Mouse (Mus musculus) embryonic facial prominence, embryonic 13.5 days (tissue): ENCODE data around the gene Sval2. TPM values are rescaled to one million over a fixed set of nuclear protein-coding genes. Genes with fewer than 3 reads are reported as not detected.

Source experiments
- ATAC-seq: fragments of 200-750 bp; cut with Nextera tagmentation; 2 replicates; pipeline ENCODE4 v1.8.0; 2017; ENCODE audit warnings: low read depth; ENCODE audit not compliant: insufficient number of reproducible peaks, insufficient read depth, low FRiP score, low TSS enrichment
- H3K27ac ChIP-seq: fragments of 300-500 bp; sonication (generic); 2 replicates; pipeline ENCODE4 v1.5.1; 2015; ENCODE audit warnings: moderate library complexity, mild to moderate bottlenecking, inconsistent platforms
- H3K27me3 ChIP-seq: fragments of 300-500 bp; sonication (generic); 2 replicates; pipeline ENCODE4 v1.6.1; 2015; ENCODE audit warnings: mild to moderate bottlenecking, inconsistent platforms
- H3K36me3 ChIP-seq: fragments of 300-500 bp; sonication (generic); 2 replicates; pipeline ENCODE4 v1.6.1; 2015; ENCODE audit warnings: mild to moderate bottlenecking, inconsistent platforms
- H3K4me1 ChIP-seq: fragments of 300-500 bp; sonication (generic); 2 replicates; pipeline ENCODE4 v1.6.1; 2015; ENCODE audit warnings: inconsistent platforms
- H3K4me2 ChIP-seq: fragments of 300-500 bp; sonication (generic); 2 replicates; pipeline ENCODE4 v1.6.1; 2015; ENCODE audit warnings: moderate library complexity, mild to moderate bottlenecking, inconsistent platforms
- H3K4me3 ChIP-seq: fragments of 300-500 bp; sonication (generic); 2 replicates; pipeline ENCODE4 v1.5.1; 2015; ENCODE audit warnings: mild to moderate bottlenecking, inconsistent platforms
- H3K9ac ChIP-seq: fragments of 300-500 bp; sonication (generic); 2 replicates; pipeline ENCODE4 v1.6.1; 2015; ENCODE audit warnings: mild to moderate bottlenecking, inconsistent platforms
- H3K9me3 ChIP-seq: fragments of 300-500 bp; sonication (generic); 2 replicates; pipeline ENCODE4 v1.6.1; 2016; ENCODE audit warnings: inconsistent platforms
- WGBS: fragments of 180-500 bp; shearing (Covaris S2); methylation state at CpG from one replicate; pipeline ENCODE4 v1.1.7; 2015; ENCODE audit warnings: mixed read lengths; 5-methylcytosine and 5-hydroxymethylcytosine counted together
- polyA plus RNA-seq: library from polyadenylated mRNA; unstranded; fragments of >200 nt; fragmentation: Nextera tagmentation; extraction: Ambion mirVana; gene quantifications from 2 replicates; pipeline ENCODE4 v1.2.1, GENCODE M21; 2015

Sval2 gene
- polyA plus RNA-seq, result not detected in 2 replicates

GRCm38 (mm10) chr6:41852689-41853088 lies at the start of gene Sval2:
TSS of gene Sval2 (plus strand) at chr6:41852989.
- Histone ChIP-seq H3K4me1 (no peaks in the 10 kb centered on the region), H3K9me3 (no peaks in the 10 kb centered on the region), H3K4me2 (no peak within 1 kb of the TSS), H3K9ac (no peak within 1 kb of the TSS), H3K27ac (no peak within 1 kb of the TSS), H3K36me3 (no peaks in the 10 kb centered on the region), H3K27me3 (no peaks in the 10 kb centered on the region), H3K4me3 (no peak within 1 kb of the TSS)
- 85% methylated on average over 3 of the region's 3 CpGs for WGBS
- ATAC-seq, result no peak

- Histone ChIP-seq H3K36me3 (no peaks in the 10 kb centered on the region), H3K27ac (no peak overlapping the region), H3K27me3 (no peaks in the 10 kb centered on the region), H3K4me2 (no peak overlapping the region), H3K9me3 (no peaks in the 10 kb centered on the region), H3K4me1 (no peaks in the 10 kb centered on the region), H3K4me3 (no peak overlapping the region), H3K9ac (no peak overlapping the region)
- ATAC-seq, result no peak
These were observed 28.7 kb upstream of the Sval2 start for GRCm38 (mm10) chr6:41824086-41824485.

- Histone ChIP-seq H3K9me3 (no peaks in the 10 kb centered on the region), H3K4me3 (no peak overlapping the region), H3K9ac (no peak overlapping the region), H3K27ac (no peak overlapping the region), H3K4me2 (no peak overlapping the region), H3K27me3 (no peaks in the 10 kb centered on the region), H3K4me1 (no peaks in the 10 kb centered on the region), H3K36me3 (no peaks in the 10 kb centered on the region)
- ATAC-seq, result no peak
- WGBS, result 73% methylated on average over 2 of the region's 2 CpGs
These were observed 23.3 kb upstream of the Sval2 start for GRCm38 (mm10) chr6:41829516-41829915.

GRCm38 (mm10) chr6:41847235-41847634 lies 5.6 kb upstream of the Sval2 start, which contains the start of gene Pip:
TSS of gene Pip (plus strand) at chr6:41847535.
- Histone ChIP-seq H3K27me3 (no peaks in the 10 kb centered on the region), H3K9ac (no peak within 1 kb of the TSS), H3K4me3 (no peak within 1 kb of the TSS), H3K36me3 (no peaks in the 10 kb centered on the region), H3K27ac (no peak within 1 kb of the TSS), H3K4me1 (no peaks in the 10 kb centered on the region), H3K9me3 (no peaks in the 10 kb centered on the region), H3K4me2 (no peak within 1 kb of the TSS)
- 88% methylated on average over 2 of the region's 2 CpGs for WGBS
- ATAC-seq, result no peak

GRCm38 (mm10) chr6:41864038-41864437 lies 11.2 kb downstream of the Sval2 start:
- Histone ChIP-seq H3K4me3 (no peak overlapping the region), H3K9me3 (no peaks in the 10 kb centered on the region), H3K27ac (no peak overlapping the region), H3K4me1 (no peaks in the 10 kb centered on the region), H3K27me3 (no peaks in the 10 kb centered on the region), H3K9ac (no peak overlapping the region), H3K36me3 (no peaks in the 10 kb centered on the region), H3K4me2 (no peak overlapping the region)
- WGBS, result 71% methylated on average over 2 of the region's 2 CpGs
- ATAC-seq, result no peak

GRCm38 (mm10) chr6:41911625-41912024 lies 58.8 kb downstream of the Sval2 start:
- 77% methylated on average over 5 of the region's 5 CpGs for WGBS
- no peak overlapping the region for H3K4me2 ChIP-seq
- H3K9me3 ChIP-seq, result no peaks in the 10 kb centered on the region
- no peaks in the 10 kb centered on the region for H3K36me3 ChIP-seq
- H3K27ac ChIP-seq, result no peak overlapping the region
- H3K4me3 ChIP-seq, result no peak overlapping the region
- no peaks in the 10 kb centered on the region for H3K4me1 ChIP-seq
- no peak for ATAC-seq
- no peak overlapping the region for H3K9ac ChIP-seq
- no peaks in the 10 kb centered on the region for H3K27me3 ChIP-seq

Other genes with a start within 250 kb of the Sval2 start
- 23.8 and 27.1 TPM in 2 replicates for gene Ephb6, start 247.5 kb upstream of the Sval2 start, polyA plus RNA-seq
- gene Trpv6, start 216.6 kb upstream of the Sval2 start, polyA plus RNA-seq, result 1.3 TPM in 2 replicates
- not detected in 2 replicates for gene Trpv5, start 172.2 kb upstream of the Sval2 start, polyA plus RNA-seq
- not detected in 2 replicates for gene Llcfc1, start 168.6 kb upstream of the Sval2 start, polyA plus RNA-seq
- gene Kel, start 148.7 kb upstream of the Sval2 start, polyA plus RNA-seq, result 1.3 and 3.3 TPM in 2 replicates
- not detected in 2 replicates for gene Olfr459, start 77.8 kb upstream of the Sval2 start, polyA plus RNA-seq
- gene Pip, start 5.5 kb upstream of the Sval2 start, polyA plus RNA-seq, result not detected in 2 replicates
- gene Sval1, start 98.6 kb downstream of the Sval2 start, polyA plus RNA-seq, result not detected in 2 replicates
- not detected in 2 replicates for gene Sval3, start 115.2 kb downstream of the Sval2 start, polyA plus RNA-seq
- gene Sva, start 185.4 kb downstream of the Sval2 start, polyA plus RNA-seq, result not detected in 2 replicates